Comparison of ENCODE assay signal across 18 mouse cellular contexts in genomic region chr1:162901879-162902278, GRCm38 (mm10). TPM values are rescaled to one million over a fixed set of nuclear protein-coding genes. Genes with fewer than 3 reads are reported as not detected.
DNase-seq lines count a peak whose midpoint lies in the region; ATAC-seq and TF ChIP-seq lines count a peak whose summit lies in the region.
"Had no signal": no experiment of that assay in that cellular context is flagged by ENCODE, and none has a peak within 500 bp of the region (broad histone marks: within the 10 kb centered on the region; RNA-seq: fewer than 3 reads in every experiment).

No protein-coding gene starts in this region.

- H3K36me3 ChIP-seq in kidney, embryonic 14.5 days (ENCODE audit: control insufficient read depth, insufficient read depth, low read length), result no peaks in the 10 kb centered on the region
- no peaks in the 10 kb centered on the region for H3K36me3 ChIP-seq in embryonic facial prominence, embryonic 15.5 days
- no peaks in the 10 kb centered on the region for H3K36me3 ChIP-seq in hindbrain, postnatal 0 days (ENCODE audit: insufficient read depth, low read length)
- H3K36me3 ChIP-seq: liver, embryonic 12.5 days had no signal

- H3K27me3 ChIP-seq in kidney, embryonic 14.5 days (ENCODE audit: control insufficient read depth, insufficient read depth, low read length), result no peaks in the 10 kb centered on the region
- no peaks in the 10 kb centered on the region for H3K27me3 ChIP-seq in embryonic facial prominence, embryonic 15.5 days
- H3K27me3 ChIP-seq in hindbrain, postnatal 0 days (ENCODE audit: insufficient read depth, low read length), result no peaks in the 10 kb centered on the region
- H3K27me3 ChIP-seq: liver, embryonic 12.5 days had no signal

- peak; percentile 75; the same call in 1 of the 2 replicates for ATAC-seq in kidney, embryonic 14.5 days (ENCODE audit: low FRiP score, low TSS enrichment)
- ATAC-seq in embryonic facial prominence, embryonic 15.5 days (ENCODE audit: insufficient number of reproducible peaks, low FRiP score, low TSS enrichment, low read depth), result peak; percentile 63; the same call in 1 of the 2 replicates
- ATAC-seq in hindbrain, postnatal 0 days, result peak; percentile 66; the same call in 1 of the 2 replicates
- no peak for ATAC-seq in monocyte, adult 5-6 weeks (replicated peaks; ENCODE audit: insufficient number of reproducible peaks, low FRiP score, low TSS enrichment, poor library complexity, severe bottlenecking)
- ATAC-seq in activated CD4-positive, CD25-positive, alpha-beta regulatory T cell, adult 4 months, result no peak
- ATAC-seq: CD4-positive, CD25-positive, alpha-beta regulatory T cell, adult 4 months; inflammation-experienced regulatory T-cells, adult 6 months; liver, embryonic 12.5 days had no signal

- H3K9me3 ChIP-seq in kidney, embryonic 14.5 days (ENCODE audit: control insufficient read depth, low read length), result no peaks in the 10 kb centered on the region
- no peaks in the 10 kb centered on the region for H3K9me3 ChIP-seq in embryonic facial prominence, embryonic 15.5 days (replicated peaks)
- no peaks in the 10 kb centered on the region for H3K9me3 ChIP-seq in hindbrain, postnatal 0 days (ENCODE audit: low read length)
- H3K9me3 ChIP-seq: liver, embryonic 12.5 days had no signal

- TF ChIP-seq CTCF in brain, embryonic 14.5 days (IDR thresholded peaks at IDR 0.05; ENCODE audit: borderline replicate concordance, extremely low read depth, insufficient read depth, insufficient read length), result no peak
- no peak for TF ChIP-seq CTCF in hindbrain, postnatal 0 days (IDR thresholded peaks at IDR 0.05; ENCODE audit: low read depth)

- H3K9ac ChIP-seq in kidney, embryonic 14.5 days (ENCODE audit: low read depth, low read length), result no peak overlapping the region
- H3K9ac ChIP-seq in embryonic facial prominence, embryonic 15.5 days, result no peak overlapping the region
- no peak overlapping the region for H3K9ac ChIP-seq in hindbrain, postnatal 0 days (replicated peaks; ENCODE audit: low read length)
- H3K9ac ChIP-seq: liver, embryonic 12.5 days had no signal

- no peak overlapping the region for H3K27ac ChIP-seq in kidney, embryonic 14.5 days (ENCODE audit: low read depth, low read length)
- no peak overlapping the region for H3K27ac ChIP-seq in embryonic facial prominence, embryonic 15.5 days (replicated peaks)
- no peak overlapping the region for H3K27ac ChIP-seq in hindbrain, postnatal 0 days
- H3K27ac ChIP-seq: layer of hippocampus, adult 2 months; liver, embryonic 12.5 days had no signal

- DNase-seq in kidney, adult 9 months, result no peak
- DNase-seq in brain, embryonic 14.5 days (ENCODE audit: low read depth), result peak; percentile 77
- peak; percentile 50 for DNase-seq in hindbrain, postnatal 0 days (ENCODE audit: low spot score)
- DNase-seq: cerebellum, adult 2 months; heart, adult 11 months; right cerebral cortex, postnatal 25 days; thymus, adult 18-20 months had no signal

- no peak for TF ChIP-seq POLR2A in brain, embryonic 14.5 days (IDR thresholded peaks at IDR 0.05; ENCODE audit: borderline replicate concordance, extremely low read depth, insufficient read depth, insufficient read length, poor library complexity, severe bottlenecking)

- no peaks in the 10 kb centered on the region for H3K4me1 ChIP-seq in kidney, embryonic 14.5 days (ENCODE audit: control insufficient read depth, insufficient read depth, low read length)
- peaks cover 9% of the 10 kb centered on the region for H3K4me1 ChIP-seq in embryonic facial prominence, embryonic 15.5 days
- H3K4me1 ChIP-seq in hindbrain, postnatal 0 days (ENCODE audit: insufficient read depth, low read length), result no peaks in the 10 kb centered on the region
- H3K4me1 ChIP-seq: liver, embryonic 12.5 days had no signal

- 46% methylated on average over 4 of the region's 4 CpGs for WGBS in kidney, embryonic 14.5 days
- 27% methylated on average over 4 of the region's 4 CpGs for WGBS in embryonic facial prominence, embryonic 15.5 days
- 47% methylated on average over 4 of the region's 4 CpGs for whole genome bisulfite sequencing in hindbrain, postnatal 0 days

- no peak overlapping the region for H3K4me2 ChIP-seq in kidney, embryonic 14.5 days (replicated peaks; ENCODE audit: low read depth, low read length)
- H3K4me2 ChIP-seq in embryonic facial prominence, embryonic 15.5 days (replicated peaks), result no peak overlapping the region
- H3K4me2 ChIP-seq in hindbrain, postnatal 0 days (ENCODE audit: low read depth, low read length), result no peak overlapping the region
- H3K4me2 ChIP-seq: liver, embryonic 12.5 days had no signal

- no peak overlapping the region for H3K4me3 ChIP-seq in kidney, embryonic 14.5 days (ENCODE audit: low read length)
- no peak overlapping the region for H3K4me3 ChIP-seq in embryonic facial prominence, embryonic 15.5 days (replicated peaks)
- no peak overlapping the region for H3K4me3 ChIP-seq in hindbrain, postnatal 0 days (ENCODE audit: low read length)
- H3K4me3 ChIP-seq: layer of hippocampus, adult 2 months; liver, embryonic 12.5 days had no signal

RNA-seq across cellular contexts. Expression of gene Fmo2, which starts 3.4 kb away (rescaled TPM):
- 0.99 and 1.2 TPM in 2 replicates for polyA plus RNA-seq in kidney, embryonic 14.5 days (2014; fragmentation: Nextera tagmentation; extraction: Ambion mirVana)
- polyA plus RNA-seq in brain, embryonic 14.5 days (2012; rRNA removed), result 0.14 and 0.34 TPM in 2 replicates
- 5.5 and 7.2 TPM in 2 replicates for polyA plus RNA-seq in embryonic facial prominence, embryonic 15.5 days (2015; fragmentation: Nextera tagmentation; extraction: Ambion mirVana)
- 0.14 and 1.1 TPM in 2 replicates for total RNA-seq in hindbrain, postnatal 0 days (2014; rRNA removed)
- polyA plus RNA-seq in hindbrain, postnatal 0 days (2015; fragmentation: Nextera tagmentation; extraction: Ambion mirVana), result 0.44 and 0.68 TPM in 2 replicates
- total RNA-seq in monocyte, adult 5-6 weeks (2017), result not detected in 3 replicates
- not detected for polyA plus RNA-seq in activated CD4-positive, CD25-positive, alpha-beta regulatory T cell, adult 4 months (2017; shearing (Covaris generic))
- polyA plus RNA-seq: CD4-positive, CD25-positive, alpha-beta regulatory T cell, adult 4 months; inflammation-experienced regulatory T-cells, adult 6 months had no signal

RNA-seq across cellular contexts. Expression of gene Fmo6, which starts 35.4 kb away (rescaled TPM):
- polyA plus RNA-seq in kidney, embryonic 14.5 days (2014; fragmentation: Nextera tagmentation; extraction: Ambion mirVana), result 0.12 and 0.44 TPM in 2 replicates
- polyA plus RNA-seq in brain, embryonic 14.5 days (2012; rRNA removed), result not detected in 2 replicates
- 5.9 and 11.3 TPM in 2 replicates for polyA plus RNA-seq in embryonic facial prominence, embryonic 15.5 days (2015; fragmentation: Nextera tagmentation; extraction: Ambion mirVana)
- total RNA-seq in hindbrain, postnatal 0 days (2014; rRNA removed), result not detected in 2 replicates
- not detected in 2 replicates for polyA plus RNA-seq in hindbrain, postnatal 0 days (2015; fragmentation: Nextera tagmentation; extraction: Ambion mirVana)
- not detected in 3 replicates for total RNA-seq in monocyte, adult 5-6 weeks (2017)
- polyA plus RNA-seq in activated CD4-positive, CD25-positive, alpha-beta regulatory T cell, adult 4 months (2017; shearing (Covaris generic)), result not detected
- total RNA-seq: gastrocnemius, adult 18-20 months; layer of hippocampus, adult 2 months; left cerebral cortex, postnatal 14 days had no signal
- polyA plus RNA-seq: CD4-positive, CD25-positive, alpha-beta regulatory T cell, adult 4 months; cerebellum, adult 2 months; inflammation-experienced regulatory T-cells, adult 6 months; liver, embryonic 12.5 days; lung, embryonic 16.5 days had no signal

RNA-seq across cellular contexts. Expression of gene Fmo1, which starts 35.5 kb away (rescaled TPM):
- polyA plus RNA-seq in kidney, embryonic 14.5 days (2014; fragmentation: Nextera tagmentation; extraction: Ambion mirVana), result 8.9 and 17.2 TPM in 2 replicates
- polyA plus RNA-seq in brain, embryonic 14.5 days (2012; rRNA removed), result 25.5 and 38.2 TPM in 2 replicates
- 50.2 and 63.4 TPM in 2 replicates for polyA plus RNA-seq in embryonic facial prominence, embryonic 15.5 days (2015; fragmentation: Nextera tagmentation; extraction: Ambion mirVana)
- 45.3 and 48.8 TPM in 2 replicates for total RNA-seq in hindbrain, postnatal 0 days (2014; rRNA removed)
- polyA plus RNA-seq in hindbrain, postnatal 0 days (2015; fragmentation: Nextera tagmentation; extraction: Ambion mirVana), result 33.2 and 36.8 TPM in 2 replicates
- not detected in 3 replicates for total RNA-seq in monocyte, adult 5-6 weeks (2017)
- 1 to 10 TPM in 1 of 2 experiments, under 1 TPM in 1; 0.34 to 3.6 TPM for polyA plus RNA-seq in activated CD4-positive, CD25-positive, alpha-beta regulatory T cell, adult 4 months (2017; shearing (Covaris generic))

Comparison
In these comparisons a context has a peak if more than half of its experiments do, and no peak if none do; other contexts are left out.
1. ATAC-seq: peak in kidney, embryonic 14.5 days (single experiment), embryonic facial prominence, embryonic 15.5 days (single experiment) and hindbrain, postnatal 0 days (single experiment); none in monocyte, adult 5-6 weeks (single experiment) and activated CD4-positive, CD25-positive, alpha-beta regulatory T cell, adult 4 months (single experiment).